Mouse (Mus musculus): ENCODE results near the gene Gabbr2. TPM values are rescaled to one million over a fixed set of nuclear protein-coding genes. Genes with fewer than 3 reads are reported as not detected.

Gene Gabbr2
- polyA plus RNA-seq, 1 experiment from 2014 or later = 13.9 TPM

DNA sequence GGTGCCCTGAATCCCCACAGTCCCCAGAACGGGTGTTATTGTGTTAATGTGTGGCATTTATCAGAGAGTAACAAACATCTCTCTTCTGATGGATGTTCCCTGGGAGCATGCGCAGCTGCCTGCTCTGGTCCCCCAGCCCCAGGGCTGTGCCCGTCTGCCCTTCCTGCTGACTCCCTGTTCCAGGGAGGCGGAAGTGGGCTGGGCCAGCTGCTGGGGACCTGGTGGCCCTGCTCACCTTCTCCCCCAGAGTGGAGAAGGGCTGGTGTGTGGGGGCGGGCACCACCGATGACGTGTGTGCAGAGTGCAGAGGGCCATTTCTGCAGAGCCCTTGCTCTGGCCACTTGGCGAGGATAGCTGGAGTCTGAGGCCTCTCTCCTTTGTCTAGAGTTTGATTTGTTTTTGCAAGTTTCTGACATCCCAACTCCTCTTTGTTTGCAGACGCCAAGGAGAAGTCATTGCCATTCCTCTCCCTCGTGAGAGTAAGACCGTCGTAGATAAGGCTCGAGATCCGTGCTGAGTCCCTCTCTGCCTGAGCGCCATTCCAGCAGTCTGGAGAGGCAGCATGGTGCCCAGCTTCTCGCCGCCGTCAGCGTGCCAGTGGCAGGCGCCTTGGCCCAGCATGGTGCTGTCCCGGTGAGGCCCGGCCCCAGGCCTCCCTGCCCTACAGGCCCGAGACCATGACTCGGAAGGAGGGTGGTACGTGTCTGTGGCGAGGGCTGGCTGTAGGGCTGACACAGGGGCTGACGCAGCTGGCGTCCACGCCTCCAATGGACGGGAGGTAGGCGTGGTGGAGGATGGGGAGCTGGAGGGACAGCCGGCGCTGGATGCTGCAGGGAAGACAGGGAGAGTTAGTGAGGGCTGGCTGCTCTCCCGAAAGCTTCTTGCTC lies 327.3 kb downstream of the Gabbr2 start:
- H3K4me2 ChIP-seq (ENCODE audit: low read length) = peak overlapping the region; percentile 53
- H3K4me1 ChIP-seq (ENCODE audit: control insufficient read depth, insufficient read depth, low read length) = peaks cover 6% of the 10 kb centered on the region; the same call in 1 of the 2 replicates
- no peaks in the 10 kb centered on the region for H3K27me3 ChIP-seq (ENCODE audit: control insufficient read depth, insufficient read depth, low read depth, low read length)
- H3K36me3 ChIP-seq (ENCODE audit: control insufficient read depth, insufficient read depth, low read length) = peaks cover 8% of the 10 kb centered on the region; the same call in 1 of the 2 replicates
- H3K9me3 ChIP-seq (replicated peaks; ENCODE audit: control insufficient read depth, low read length, poor library complexity, severe bottlenecking) = no peaks in the 10 kb centered on the region
- peak overlapping the region; percentile 16; the same call in 1 of the 2 replicates for H3K4me3 ChIP-seq (ENCODE audit: low read depth, low read length)
- WGBS = 3% methylated on average over 34 of the region's 34 CpGs
- H3K27ac ChIP-seq (ENCODE audit: low read length) = 0 out of 2 replicates have a peak overlapping the region, but pooled peaks have one; percentile 40
- ATAC-seq = peak; percentile 66
- H3K9ac ChIP-seq (ENCODE audit: low read depth, low read length) = peak overlapping the region; percentile 57; the same call in 1 of the 2 replicates

GRCm38 (mm10) chr4:46661433-46661832 lies 330.2 kb downstream of the Gabbr2 start:
- no peak overlapping the region for H3K4me3 ChIP-seq (ENCODE audit: low read depth, low read length)
- WGBS = 77% methylated on average over 9 of the region's 9 CpGs
- H3K9me3 ChIP-seq (replicated peaks; ENCODE audit: control insufficient read depth, low read length, poor library complexity, severe bottlenecking) = no peaks in the 10 kb centered on the region
- H3K4me2 ChIP-seq (ENCODE audit: low read length) = no peak overlapping the region
- no peak overlapping the region for H3K27ac ChIP-seq (ENCODE audit: low read length)
- peaks cover 3% of the 10 kb centered on the region; the same call in 1 of the 2 replicates for H3K36me3 ChIP-seq (ENCODE audit: control insufficient read depth, insufficient read depth, low read length)
- H3K9ac ChIP-seq (ENCODE audit: low read depth, low read length) = no peak overlapping the region
- no peak for ATAC-seq
- 0 out of 2 replicates have a peak, but pooled peaks cover 2% of the 10 kb centered on the region for H3K4me1 ChIP-seq (ENCODE audit: control insufficient read depth, insufficient read depth, low read length)
- no peaks in the 10 kb centered on the region for H3K27me3 ChIP-seq (ENCODE audit: control insufficient read depth, insufficient read depth, low read depth, low read length)

DNA sequence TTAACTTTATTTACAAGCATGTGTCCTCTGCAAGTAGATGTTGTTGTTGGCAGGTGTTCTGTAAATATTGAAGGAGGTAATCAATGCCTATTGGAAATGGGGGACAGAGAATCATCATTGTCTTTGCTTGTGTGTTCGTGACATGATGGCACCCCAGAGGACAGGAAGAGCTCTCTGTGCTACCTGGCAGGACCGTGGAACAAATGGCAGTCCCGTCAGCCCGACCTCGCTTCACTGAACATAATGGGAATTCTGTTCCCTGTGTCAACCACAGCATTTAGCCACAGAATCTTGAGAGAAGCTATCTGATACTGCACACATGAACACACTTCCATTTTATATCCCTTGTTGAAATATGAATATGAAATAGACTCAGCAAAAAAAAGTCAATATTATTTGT lies 332.7 kb downstream of the Gabbr2 start:
- H3K9me3 ChIP-seq (replicated peaks; ENCODE audit: control insufficient read depth, low read length, poor library complexity, severe bottlenecking) = no peaks in the 10 kb centered on the region
- ATAC-seq = no peak
- no peak overlapping the region for H3K4me2 ChIP-seq (ENCODE audit: low read length)
- no peak overlapping the region for H3K4me3 ChIP-seq (ENCODE audit: low read depth, low read length)
- H3K4me1 ChIP-seq (ENCODE audit: control insufficient read depth, insufficient read depth, low read length) = no peaks in the 10 kb centered on the region
- no peak overlapping the region for H3K27ac ChIP-seq (ENCODE audit: low read length)
- no peaks in the 10 kb centered on the region for H3K27me3 ChIP-seq (ENCODE audit: control insufficient read depth, insufficient read depth, low read depth, low read length)
- H3K36me3 ChIP-seq (ENCODE audit: control insufficient read depth, insufficient read depth, low read length) = peaks cover under 1% of the 10 kb centered on the region; the same call in 1 of the 2 replicates
- WGBS = 60% methylated on average over 5 of the region's 5 CpGs
- no peak overlapping the region for H3K9ac ChIP-seq (ENCODE audit: low read depth, low read length)

DNA sequence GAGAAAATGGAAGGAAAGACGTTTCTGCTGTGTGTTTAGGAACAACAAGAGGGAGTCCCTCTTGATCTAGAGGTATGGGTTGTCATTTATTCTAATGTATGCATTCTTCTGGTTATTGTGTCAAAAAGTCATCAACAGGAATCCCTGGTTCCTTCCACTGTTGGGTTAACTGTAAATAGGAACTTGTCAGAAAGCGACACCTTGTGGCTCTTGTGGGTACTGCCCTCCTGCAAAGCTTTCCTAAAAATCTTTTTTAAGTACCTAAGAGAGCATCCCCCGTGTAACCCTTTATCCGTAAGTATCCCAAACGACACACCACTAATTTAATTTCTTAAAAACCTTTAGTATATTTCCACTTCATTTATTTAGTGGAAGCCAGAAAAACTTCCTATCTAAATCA lies 334.6 kb downstream of the Gabbr2 start:
- 12% methylated on average over 5 of the region's 5 CpGs for WGBS
- ATAC-seq = no peak
- Histone ChIP-seq H3K4me3 (ENCODE audit: low read depth, low read length) (no peak overlapping the region), H3K4me1 (ENCODE audit: control insufficient read depth, insufficient read depth, low read length) (no peaks in the 10 kb centered on the region), H3K9me3 (replicated peaks; ENCODE audit: control insufficient read depth, low read length, poor library complexity, severe bottlenecking) (no peaks in the 10 kb centered on the region), H3K27ac (ENCODE audit: low read length) (no peak overlapping the region), H3K36me3 (ENCODE audit: control insufficient read depth, insufficient read depth, low read length) (no peaks in the 10 kb centered on the region), H3K4me2 (ENCODE audit: low read length) (no peak overlapping the region), H3K9ac (ENCODE audit: low read depth, low read length) (no peak overlapping the region), H3K27me3 (ENCODE audit: control insufficient read depth, insufficient read depth, low read depth, low read length) (peaks cover 3% of the 10 kb centered on the region)

- Histone ChIP-seq H3K4me3 (ENCODE audit: low read depth, low read length) (no peak overlapping the region), H3K36me3 (ENCODE audit: control insufficient read depth, insufficient read depth, low read length) (no peaks in the 10 kb centered on the region), H3K4me1 (ENCODE audit: control insufficient read depth, insufficient read depth, low read length) (peaks cover under 1% of the 10 kb centered on the region; the same call in 1 of the 2 replicates), H3K9me3 (replicated peaks; ENCODE audit: control insufficient read depth, low read length, poor library complexity, severe bottlenecking) (no peaks in the 10 kb centered on the region), H3K4me2 (ENCODE audit: low read length) (no peak overlapping the region), H3K27ac (ENCODE audit: low read length) (no peak overlapping the region), H3K9ac (ENCODE audit: low read depth, low read length) (no peak overlapping the region), H3K27me3 (ENCODE audit: control insufficient read depth, insufficient read depth, low read depth, low read length) (peaks cover 12% of the 10 kb centered on the region)
- ATAC-seq = no peak
- WGBS = 84% methylated on average over 2 of the region's 2 CpGs
Measured at GRCm38 (mm10) chr4:46655956-46656355, 335.7 kb downstream of the Gabbr2 start.

DNA sequence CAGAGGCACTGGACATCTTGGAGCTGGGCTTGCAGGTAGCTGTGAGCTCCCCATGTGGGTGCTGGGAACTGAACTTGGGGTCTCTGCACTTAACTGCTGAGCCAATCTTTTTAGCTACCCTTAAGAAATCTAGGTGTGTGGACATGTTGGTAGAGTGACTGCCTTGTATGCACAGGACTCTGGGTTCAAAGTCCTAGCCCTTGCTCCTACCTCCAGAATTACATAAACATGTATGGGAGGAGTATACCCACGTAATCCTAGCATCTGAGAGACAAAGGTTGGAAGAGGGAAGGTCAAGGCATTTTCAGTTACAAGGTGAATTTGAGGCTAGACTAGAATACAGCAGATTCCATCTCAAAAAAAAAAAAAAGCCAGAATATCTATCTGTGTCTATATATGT lies 336.4 kb downstream of the Gabbr2 start:
- peaks cover 12% of the 10 kb centered on the region for H3K27me3 ChIP-seq (ENCODE audit: control insufficient read depth, insufficient read depth, low read depth, low read length)
- no peak overlapping the region for H3K4me3 ChIP-seq (ENCODE audit: low read depth, low read length)
- H3K9me3 ChIP-seq (replicated peaks; ENCODE audit: control insufficient read depth, low read length, poor library complexity, severe bottlenecking) = no peaks in the 10 kb centered on the region
- whole genome bisulfite sequencing = 65% methylated on average over 1 of the region's 1 CpGs
- no peaks in the 10 kb centered on the region for H3K36me3 ChIP-seq (ENCODE audit: control insufficient read depth, insufficient read depth, low read length)
- H3K4me1 ChIP-seq (ENCODE audit: control insufficient read depth, insufficient read depth, low read length) = peaks cover 5% of the 10 kb centered on the region
- no peak overlapping the region for H3K9ac ChIP-seq (ENCODE audit: low read depth, low read length)
- no peak for ATAC-seq
- no peak overlapping the region for H3K4me2 ChIP-seq (ENCODE audit: low read length)
- H3K27ac ChIP-seq (ENCODE audit: low read length) = no peak overlapping the region

DNA sequence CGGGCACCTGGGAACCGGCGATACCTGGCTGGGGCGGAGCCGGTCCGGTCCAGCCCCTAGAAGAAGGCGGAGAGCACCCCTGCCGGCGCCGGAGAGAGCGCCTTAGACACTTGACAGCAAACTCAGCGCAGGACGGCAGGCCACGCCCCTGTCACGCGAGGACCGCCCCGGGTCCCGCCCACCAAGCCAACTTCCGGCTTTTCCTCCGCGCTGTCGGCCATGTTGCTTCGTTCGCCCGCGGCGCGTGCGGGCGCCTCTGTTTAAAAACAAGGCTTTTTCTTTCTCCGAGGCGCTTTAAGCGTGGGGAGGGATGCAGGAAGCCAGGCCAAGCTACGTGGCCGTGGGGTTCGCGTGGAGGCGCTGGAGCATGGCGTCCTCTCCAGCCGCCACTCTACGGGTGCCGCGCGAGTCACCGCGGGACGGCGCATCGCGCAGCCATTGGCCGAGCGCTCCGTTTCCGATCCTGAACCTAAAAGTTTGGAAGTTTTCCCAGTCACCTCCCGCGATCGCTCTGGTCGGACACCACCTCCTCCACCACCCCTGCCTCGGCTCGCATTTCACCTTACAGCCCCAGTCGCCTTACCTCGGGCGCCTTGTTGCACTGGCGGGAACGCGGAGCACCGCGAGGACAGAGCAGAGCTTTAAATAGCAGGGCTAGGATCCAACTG lies 341.5 kb downstream of the Gabbr2 start, which contains the start of gene Tbc1d2:
Tbc1d2 (minus strand) TSS at position 124 of the 668 bp plus-strand sequence.
- Histone ChIP-seq H3K27me3 (ENCODE audit: control insufficient read depth, insufficient read depth, low read depth, low read length) (peaks cover 27% of the 10 kb centered on the region), H3K4me1 (ENCODE audit: control insufficient read depth, insufficient read depth, low read length) (peaks cover 13% of the 10 kb centered on the region), H3K9me3 (replicated peaks; ENCODE audit: control insufficient read depth, low read length, poor library complexity, severe bottlenecking) (no peaks in the 10 kb centered on the region), H3K4me2 (ENCODE audit: low read length) (peak within 1 kb of the TSS; percentile 96), H3K4me3 (ENCODE audit: low read depth, low read length) (peak within 1 kb of the TSS; percentile 86), H3K9ac (ENCODE audit: low read depth, low read length) (peak within 1 kb of the TSS; percentile 68), H3K27ac (ENCODE audit: low read length) (peak within 1 kb of the TSS; percentile 68), H3K36me3 (ENCODE audit: control insufficient read depth, insufficient read depth, low read length) (no peaks in the 10 kb centered on the region)
- ATAC-seq = peak; percentile 97
- under 1% methylated on average over 67 of the region's 69 CpGs for WGBS

GRCm38 (mm10) chr4:46649161-46649560 lies 342.5 kb downstream of the Gabbr2 start:
- Histone ChIP-seq H3K4me1 (ENCODE audit: control insufficient read depth, insufficient read depth, low read length) (peaks cover 13% of the 10 kb centered on the region), H3K9me3 (replicated peaks; ENCODE audit: control insufficient read depth, low read length, poor library complexity, severe bottlenecking) (no peaks in the 10 kb centered on the region), H3K4me2 (ENCODE audit: low read length) (peak overlapping the region; percentile 96), H3K36me3 (ENCODE audit: control insufficient read depth, insufficient read depth, low read length) (no peaks in the 10 kb centered on the region), H3K4me3 (ENCODE audit: low read depth, low read length) (peak overlapping the region; percentile 86), H3K9ac (ENCODE audit: low read depth, low read length) (no peak overlapping the region), H3K27me3 (ENCODE audit: control insufficient read depth, insufficient read depth, low read depth, low read length) (peaks cover 27% of the 10 kb centered on the region), H3K27ac (ENCODE audit: low read length) (no peak overlapping the region)
- ATAC-seq = no peak
- 65% methylated on average over 4 of the region's 4 CpGs for WGBS

Data from midbrain, embryonic 16.5 days (tissue).